8 mouse cellular contexts compared by ENCODE assay signal in the genomic region with DNA sequence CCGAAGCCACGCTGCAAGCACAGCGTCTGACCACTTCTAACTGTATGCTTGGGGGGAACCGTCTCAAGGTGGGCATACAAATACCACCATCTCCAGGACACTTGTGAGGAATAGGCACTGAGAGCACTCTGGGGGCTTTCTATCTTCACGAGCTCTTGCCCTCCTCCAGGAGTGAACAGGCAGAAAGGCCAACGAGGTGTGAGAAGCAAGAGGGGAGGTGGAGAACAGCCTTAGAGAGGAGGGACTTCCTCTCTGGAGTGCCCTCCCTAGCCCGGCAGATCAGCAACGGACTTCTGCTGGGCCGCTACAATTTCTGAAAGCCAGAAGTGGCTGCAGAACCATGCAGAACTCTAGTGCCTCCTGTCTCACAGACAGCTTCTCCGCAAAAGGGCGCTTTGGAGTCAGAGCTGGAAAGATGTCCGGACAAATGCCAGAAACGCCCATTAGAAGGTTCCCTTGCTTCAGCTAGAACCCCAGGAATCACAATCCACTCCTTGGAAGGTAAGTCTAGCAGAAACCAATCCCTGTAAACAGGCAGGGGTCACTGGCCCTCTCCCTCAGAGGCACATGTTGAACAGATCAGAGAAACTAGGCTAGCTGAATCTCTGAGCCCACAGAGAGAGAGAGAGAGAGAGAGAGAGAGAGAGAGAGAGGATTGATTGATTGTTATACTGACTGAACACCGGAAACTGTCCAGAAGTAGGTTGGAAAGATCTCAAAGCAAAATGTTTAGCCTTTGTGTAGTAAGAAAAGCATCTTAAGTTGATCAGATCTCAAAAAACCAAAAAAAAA. TPM values are rescaled to one million over a fixed set of nuclear protein-coding genes. Genes with fewer than 3 reads are reported as not detected.
A peak's percentile ranks its signal among the peaks of the same experiment; 100 is the strongest.
DNase-seq lines count a peak whose midpoint lies in the region; ATAC-seq lines count a peak whose summit lies in the region.

No protein-coding gene starts in this region.

- peak overlapping the region; percentile 99; the same call in 1 of the 2 replicates for H3K4me3 ChIP-seq in kidney, embryonic 16.5 days (ENCODE audit: low read length)
- peak overlapping the region; percentile 89; the same call in 1 of the 2 replicates for H3K4me3 ChIP-seq in hindbrain, embryonic 14.5 days (replicated peaks; ENCODE audit: low read length)
- H3K4me3 ChIP-seq in midbrain, embryonic 14.5 days (replicated peaks; ENCODE audit: low read depth, low read length): no peak overlapping the region

- no peak for ATAC-seq in kidney, embryonic 16.5 days (ENCODE audit: low FRiP score, low TSS enrichment)
- ATAC-seq in hindbrain, embryonic 14.5 days (ENCODE audit: low FRiP score): no peak
- ATAC-seq in midbrain, embryonic 14.5 days (ENCODE audit: low FRiP score, low TSS enrichment): no peak

- no peak for DNase-seq in kidney, postnatal 4 days
- peak; percentile 22 for DNase-seq in MN1 (ENCODE audit: low spot score)
- DNase-seq in hindbrain, embryonic 14.5 days (ENCODE audit: low spot score): no peak
- no peak for DNase-seq in midbrain, embryonic 14.5 days
- no peak for DNase-seq in left cerebral cortex, postnatal 36 days (ENCODE audit: low spot score in 2 of 2)
- DNase-seq in left cerebral cortex, postnatal 25 days (ENCODE audit: low spot score in 2 of 2): no peak
- DNase-seq in left cerebral cortex, adult 8-10 months (ENCODE audit: low spot score in 2 of 2): no peak

- no peak overlapping the region for H3K27ac ChIP-seq in kidney, embryonic 16.5 days (ENCODE audit: low read length)
- H3K27ac ChIP-seq in hindbrain, embryonic 14.5 days: no peak overlapping the region
- no peak overlapping the region for H3K27ac ChIP-seq in midbrain, embryonic 14.5 days (replicated peaks; ENCODE audit: low read depth, low read length)

- peaks cover 18% of the 10 kb centered on the region for H3K4me1 ChIP-seq in kidney, embryonic 16.5 days (ENCODE audit: insufficient read depth, low read length)
- H3K4me1 ChIP-seq in hindbrain, embryonic 14.5 days (replicated peaks; ENCODE audit: control insufficient read depth, insufficient read depth, low read length): peaks cover 9% of the 10 kb centered on the region
- H3K4me1 ChIP-seq in midbrain, embryonic 14.5 days (ENCODE audit: control insufficient read depth, insufficient read depth, low read length): peaks cover 19% of the 10 kb centered on the region

- no peak overlapping the region; the same call in 1 of the 2 replicates for H3K9ac ChIP-seq in kidney, embryonic 16.5 days (replicated peaks; ENCODE audit: low read length)
- 0 out of 2 replicates have a peak overlapping the region, but pooled peaks have one; percentile 93 for H3K9ac ChIP-seq in hindbrain, embryonic 14.5 days
- H3K9ac ChIP-seq in midbrain, embryonic 14.5 days (replicated peaks; ENCODE audit: low read length): no peak overlapping the region

- intact Hi-C loops in left cerebral cortex, postnatal 36 days (cut with DNase I): no loop called here
- intact Hi-C loops in left cerebral cortex, postnatal 25 days (cut with DNase I): no loop called here

- H3K27me3 ChIP-seq in kidney, embryonic 16.5 days (ENCODE audit: insufficient read depth, low read length): no peaks in the 10 kb centered on the region
- H3K27me3 ChIP-seq in hindbrain, embryonic 14.5 days (ENCODE audit: control insufficient read depth, insufficient read depth, low read length): no peaks in the 10 kb centered on the region
- H3K27me3 ChIP-seq in midbrain, embryonic 14.5 days (ENCODE audit: control insufficient read depth, insufficient read depth, low read length): no peaks in the 10 kb centered on the region

- 74% methylated on average over 14 of the region's 14 CpGs for WGBS in kidney, embryonic 16.5 days
- 87% methylated on average over 14 of the region's 14 CpGs for WGBS in hindbrain, embryonic 14.5 days
- 85% methylated on average over 14 of the region's 14 CpGs for WGBS in midbrain, embryonic 14.5 days

- no peaks in the 10 kb centered on the region for H3K36me3 ChIP-seq in kidney, embryonic 16.5 days (ENCODE audit: insufficient read depth, low read length)
- peaks cover 2% of the 10 kb centered on the region; the same call in 1 of the 2 replicates for H3K36me3 ChIP-seq in hindbrain, embryonic 14.5 days (replicated peaks; ENCODE audit: control insufficient read depth, insufficient read depth)
- H3K36me3 ChIP-seq in midbrain, embryonic 14.5 days (ENCODE audit: control insufficient read depth, insufficient read depth, low read length): peaks cover 10% of the 10 kb centered on the region; the same call in 1 of the 2 replicates

- H3K9me3 ChIP-seq in kidney, embryonic 16.5 days (ENCODE audit: low read length): no peaks in the 10 kb centered on the region
- no peaks in the 10 kb centered on the region for H3K9me3 ChIP-seq in hindbrain, embryonic 14.5 days (ENCODE audit: control insufficient read depth, low read length)
- no peaks in the 10 kb centered on the region for H3K9me3 ChIP-seq in midbrain, embryonic 14.5 days (ENCODE audit: control insufficient read depth, low read length)

- peak overlapping the region; percentile 5; the same call in 1 of the 2 replicates for H3K4me2 ChIP-seq in kidney, embryonic 16.5 days (replicated peaks; ENCODE audit: low read depth, low read length)
- H3K4me2 ChIP-seq in hindbrain, embryonic 14.5 days (replicated peaks): no peak overlapping the region
- peak overlapping the region; percentile 87 for H3K4me2 ChIP-seq in midbrain, embryonic 14.5 days (ENCODE audit: low read length)

RNA-seq across cellular contexts. Expression of a gene that starts 1.9 kb away (rescaled TPM):
- polyA plus RNA-seq in kidney, embryonic 16.5 days (2015; fragmentation: Nextera tagmentation; extraction: Ambion mirVana): 41.9 and 47.1 TPM in 2 replicates
- polyA plus RNA-seq in hindbrain, embryonic 14.5 days (2014; fragmentation: Nextera tagmentation; extraction: Ambion mirVana): 80.5 and 105 TPM in 2 replicates
- 86.8 and 156 TPM in 2 replicates for polyA plus RNA-seq in midbrain, embryonic 14.5 days (2014; fragmentation: Nextera tagmentation; extraction: Ambion mirVana)
- total RNA-seq in left cerebral cortex, postnatal 36 days (2021): 100 to 1,000 TPM; 138 to 156 TPM
- total RNA-seq in left cerebral cortex, postnatal 25 days (2021): 100 to 1,000 TPM; 152 to 158 TPM
- 100 to 1,000 TPM; 148 to 157 (median 154) TPM for total RNA-seq in left cerebral cortex, adult 8-10 months (2022)

RNA-seq across cellular contexts. Expression of a gene that starts 22.5 kb away (rescaled TPM):
- polyA plus RNA-seq in kidney, embryonic 16.5 days (2015; fragmentation: Nextera tagmentation; extraction: Ambion mirVana): 0.33 TPM in 1 of 2 replicates, not detected in the other
- not detected in 2 replicates for polyA plus RNA-seq in hindbrain, embryonic 14.5 days (2014; fragmentation: Nextera tagmentation; extraction: Ambion mirVana)
- 0.70 TPM in 1 of 2 replicates, not detected in the other for polyA plus RNA-seq in midbrain, embryonic 14.5 days (2014; fragmentation: Nextera tagmentation; extraction: Ambion mirVana)
- total RNA-seq in left cerebral cortex, postnatal 36 days (2021): not detected
- total RNA-seq in left cerebral cortex, postnatal 25 days (2021): not detected
- not detected for total RNA-seq in left cerebral cortex, adult 8-10 months (2022)

RNA-seq across cellular contexts. Expression of a gene that starts 23.6 kb away (rescaled TPM):
- polyA plus RNA-seq in kidney, embryonic 16.5 days (2015; fragmentation: Nextera tagmentation; extraction: Ambion mirVana): not detected in 2 replicates
- polyA plus RNA-seq in hindbrain, embryonic 14.5 days (2014; fragmentation: Nextera tagmentation; extraction: Ambion mirVana): 7.6 and 8.8 TPM in 2 replicates
- 9.8 and 13.0 TPM in 2 replicates for polyA plus RNA-seq in midbrain, embryonic 14.5 days (2014; fragmentation: Nextera tagmentation; extraction: Ambion mirVana)
- 10 to 100 TPM; 12.6 to 19.1 TPM for total RNA-seq in left cerebral cortex, postnatal 36 days (2021)
- 10 to 100 TPM; 10.2 to 16.6 TPM for total RNA-seq in left cerebral cortex, postnatal 25 days (2021)
- total RNA-seq in left cerebral cortex, adult 8-10 months (2022): 10 to 100 TPM; 18.4 to 20.2 (median 18.7) TPM

RNA-seq across cellular contexts. Expression of a gene that starts 23.9 kb away (rescaled TPM):
- 62.4 and 63.7 TPM in 2 replicates for polyA plus RNA-seq in kidney, embryonic 16.5 days (2015; fragmentation: Nextera tagmentation; extraction: Ambion mirVana)
- polyA plus RNA-seq in hindbrain, embryonic 14.5 days (2014; fragmentation: Nextera tagmentation; extraction: Ambion mirVana): 57.8 and 64.1 TPM in 2 replicates
- polyA plus RNA-seq in midbrain, embryonic 14.5 days (2014; fragmentation: Nextera tagmentation; extraction: Ambion mirVana): 50.0 and 53.7 TPM in 2 replicates
- total RNA-seq in left cerebral cortex, postnatal 36 days (2021): 10 to 100 TPM; 63.1 to 65.4 TPM
- total RNA-seq in left cerebral cortex, postnatal 25 days (2021): 10 to 100 TPM; 58.9 to 59.4 TPM
- total RNA-seq in left cerebral cortex, adult 8-10 months (2022): 10 to 100 TPM; 56.6 to 62.8 (median 59.2) TPM

RNA-seq across cellular contexts. Expression of a gene that starts 26.6 kb away (rescaled TPM):
- not detected in 2 replicates for polyA plus RNA-seq in kidney, embryonic 16.5 days (2015; fragmentation: Nextera tagmentation; extraction: Ambion mirVana)
- 0.78 TPM in 1 of 2 replicates, not detected in the other for polyA plus RNA-seq in hindbrain, embryonic 14.5 days (2014; fragmentation: Nextera tagmentation; extraction: Ambion mirVana)
- polyA plus RNA-seq in midbrain, embryonic 14.5 days (2014; fragmentation: Nextera tagmentation; extraction: Ambion mirVana): 0.55 TPM in 1 of 2 replicates, not detected in the other
- under 1 TPM; 0.59 to 0.77 TPM for total RNA-seq in left cerebral cortex, postnatal 36 days (2021)
- 10 to 100 TPM in 1 of 2 experiments, not detected in 1; 27.1 TPM for total RNA-seq in left cerebral cortex, postnatal 25 days (2021)
- total RNA-seq in left cerebral cortex, adult 8-10 months (2022): not detected
